Mouse (Mus musculus) c-Kit-positive CD71-negative TER-119-negative erythroid progenitor cells, embryonic 14.5 days (primary cell): ENCODE measurements at regions not wholly inside any gene's neighbourhood (a gene's known extent, or its start where the extent isn't known, plus 50 kb on each side); places are given as distances from the start of the nearest gene placed in this dataset.

Experiments
- DNase-seq: peaks from one replicate; pipeline ENCODE4 v3.0.0-alpha.2; 2013; ENCODE audit warnings: low read depth

DNA sequence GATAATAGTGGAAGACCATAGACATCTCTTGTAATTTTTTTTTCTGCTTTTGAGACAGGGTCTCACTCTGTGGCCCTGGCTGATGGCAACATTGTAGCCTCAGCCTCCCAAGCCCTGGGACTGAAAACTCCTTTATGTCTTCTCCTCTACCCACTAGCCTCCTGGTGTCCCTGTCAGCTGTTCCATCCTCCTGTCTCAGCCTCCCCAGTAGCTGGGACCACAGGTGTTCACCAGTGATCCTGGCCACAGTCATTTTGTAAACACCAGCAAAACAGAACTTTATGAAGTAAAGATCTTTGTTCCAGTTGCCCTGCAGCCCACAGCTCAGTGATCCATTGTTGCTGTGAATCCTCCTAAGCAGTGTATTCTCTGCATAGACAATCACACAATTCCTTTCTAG lies 129.9 kb upstream of the Eya4 start:
- DNase-seq: no peak

DNA sequence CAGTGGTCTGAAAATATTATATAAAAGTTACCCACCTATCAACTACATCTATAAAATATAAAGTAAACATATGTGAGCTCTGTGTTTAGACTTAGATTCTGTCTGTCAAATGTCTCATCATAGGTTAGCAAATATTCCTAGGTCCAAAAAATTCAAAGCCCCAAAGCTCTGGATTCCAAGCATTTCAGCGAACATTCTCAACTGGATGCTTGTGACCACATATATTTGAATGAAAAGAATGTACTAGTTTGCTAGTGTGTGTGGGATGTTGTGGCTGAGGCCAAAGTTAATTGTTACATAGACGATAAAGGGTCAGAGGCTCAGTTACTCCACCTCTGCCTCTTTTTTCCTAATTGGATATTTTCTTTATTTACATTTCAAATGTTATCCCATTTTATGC lies 128.3 kb upstream of the Eya4 start:
- no peak for DNase-seq

DNA sequence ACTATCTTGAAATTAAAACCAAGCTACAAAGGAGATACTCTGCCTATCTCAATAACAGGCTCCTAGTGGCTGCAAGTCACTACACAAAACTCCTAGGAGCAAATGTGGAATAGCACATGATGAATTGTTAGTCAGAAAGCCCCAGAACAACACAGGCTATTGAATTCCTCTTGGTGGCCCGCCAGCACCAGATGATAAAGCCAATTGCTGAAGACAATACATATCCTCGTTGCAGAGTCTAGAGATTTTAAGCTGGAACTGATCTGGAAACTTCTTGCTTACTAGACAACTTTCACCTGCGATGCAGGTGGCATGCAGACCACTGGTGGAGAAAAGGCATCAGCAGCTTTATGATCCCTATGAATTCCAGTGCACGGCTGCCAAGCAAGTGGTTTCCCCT lies 126.5 kb upstream of the Eya4 start:
- DNase-seq: no peak

DNA sequence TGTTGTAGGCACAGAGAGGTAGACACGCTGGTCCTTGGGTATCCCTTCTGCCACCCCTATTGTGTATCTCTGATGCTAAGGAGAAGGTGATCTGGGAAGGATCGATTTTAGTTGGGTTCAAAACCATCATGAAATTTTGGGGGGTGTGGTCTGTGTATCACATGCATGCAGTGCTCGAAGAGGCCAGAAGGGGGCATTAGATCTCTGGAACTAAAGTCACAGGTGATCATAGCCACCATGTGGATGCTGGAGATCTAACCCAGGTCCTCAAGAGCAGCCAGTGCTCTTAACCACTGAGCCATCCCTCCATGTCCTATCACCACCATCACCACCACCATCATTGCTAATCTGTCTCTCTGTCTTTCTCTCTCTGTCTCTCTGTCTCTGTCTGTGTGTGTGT lies 100.4 kb upstream of the Eya4 start:
- DNase-seq: no peak

DNA sequence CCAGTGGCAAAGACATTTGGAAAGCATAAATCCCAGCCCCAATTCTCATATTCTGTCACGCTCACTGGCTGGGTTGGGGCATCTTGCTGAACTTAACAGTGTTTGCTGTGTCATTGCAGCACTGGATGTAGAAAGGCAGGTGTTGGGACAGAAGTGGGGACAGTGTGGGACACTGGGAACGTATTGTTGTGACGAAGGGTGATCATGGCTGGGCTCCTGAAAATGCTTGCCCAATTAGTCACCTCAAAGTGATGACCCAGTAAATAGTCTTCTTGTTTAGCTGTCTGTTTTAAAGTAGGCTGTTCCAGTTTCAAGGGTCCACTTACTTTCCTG lies 100.0 kb upstream of the Eya4 start:
- no peak for DNase-seq

DNA sequence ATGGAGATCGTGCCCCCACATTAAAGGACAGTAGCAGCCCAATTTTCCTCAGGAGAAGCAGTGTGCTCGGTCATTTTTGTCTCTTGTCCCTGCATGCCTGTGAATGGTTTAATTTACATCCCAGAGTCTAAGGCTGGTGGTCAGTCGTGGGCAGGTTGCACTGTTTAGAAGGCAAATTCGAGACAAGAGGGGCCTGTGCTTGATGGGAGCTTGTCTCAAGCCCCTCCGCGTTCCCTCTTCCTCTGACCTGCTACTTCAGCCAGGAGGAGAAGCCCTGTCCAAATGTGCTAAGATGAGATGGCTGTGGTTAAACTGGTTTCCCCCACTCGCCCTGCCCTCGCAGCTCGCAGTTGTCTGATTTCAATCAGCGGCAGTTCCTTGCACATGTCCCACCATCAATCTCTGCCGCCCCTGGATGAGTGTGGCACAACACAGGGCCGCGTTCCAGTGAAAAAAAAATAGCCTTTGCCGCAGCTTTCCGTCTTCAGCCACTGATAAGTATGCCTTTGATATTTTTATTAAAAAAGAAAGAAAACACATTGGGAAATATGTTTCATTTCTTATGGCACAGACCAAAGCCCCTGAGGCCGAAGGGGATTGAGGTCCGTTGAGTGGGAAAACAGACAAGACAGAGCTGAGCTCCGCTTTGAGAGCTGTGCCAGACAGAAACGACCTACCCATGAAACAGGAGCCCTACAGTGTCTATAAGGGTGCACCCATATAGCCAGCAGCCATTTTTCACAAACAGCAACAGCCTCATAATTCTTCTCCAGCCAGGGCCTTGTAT lies 99.5 kb upstream of the Eya4 start:
- DNase-seq: no peak

DNA sequence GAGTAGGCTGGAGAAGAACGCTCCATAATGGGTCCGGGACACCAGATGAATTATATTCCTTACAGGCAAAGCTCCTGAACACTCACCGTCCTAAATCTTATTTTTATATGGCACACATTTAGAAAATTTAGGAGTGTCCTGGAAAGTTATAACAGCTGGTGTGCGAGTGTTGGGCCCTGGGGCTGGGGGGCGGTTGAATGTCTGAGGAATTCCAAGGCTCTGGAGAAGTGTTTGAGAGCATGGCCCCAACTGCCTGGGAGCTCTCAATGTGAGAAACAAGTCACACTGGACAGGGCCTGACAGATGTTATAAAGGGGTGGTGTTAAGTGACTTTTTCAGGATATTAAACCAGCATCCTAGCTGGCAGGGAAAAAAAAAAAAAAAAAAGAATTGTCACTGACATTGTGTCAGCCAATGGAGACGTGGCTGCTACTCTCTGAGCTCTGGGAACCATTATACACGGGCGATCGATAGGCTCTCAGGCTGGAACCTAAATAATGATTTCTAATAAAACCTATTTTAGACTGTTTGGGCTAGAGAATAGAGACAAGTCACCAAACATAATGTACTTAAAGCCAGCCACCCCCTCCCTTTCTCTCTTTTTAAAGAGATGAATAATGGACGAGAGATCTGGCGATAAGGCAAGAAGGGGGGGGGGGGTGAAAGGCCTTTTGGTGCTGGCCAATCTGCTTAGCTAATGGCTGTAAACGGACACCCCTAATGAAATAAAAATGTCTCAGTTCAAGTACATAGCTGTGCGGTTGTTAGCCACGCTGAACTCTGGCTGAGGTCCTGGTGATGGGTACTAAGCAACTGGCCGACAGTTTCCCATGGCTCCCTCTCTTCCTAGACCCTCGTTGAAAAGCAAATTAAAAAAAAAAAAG lies 98.6 kb upstream of the Eya4 start:
- no peak for DNase-seq

DNA sequence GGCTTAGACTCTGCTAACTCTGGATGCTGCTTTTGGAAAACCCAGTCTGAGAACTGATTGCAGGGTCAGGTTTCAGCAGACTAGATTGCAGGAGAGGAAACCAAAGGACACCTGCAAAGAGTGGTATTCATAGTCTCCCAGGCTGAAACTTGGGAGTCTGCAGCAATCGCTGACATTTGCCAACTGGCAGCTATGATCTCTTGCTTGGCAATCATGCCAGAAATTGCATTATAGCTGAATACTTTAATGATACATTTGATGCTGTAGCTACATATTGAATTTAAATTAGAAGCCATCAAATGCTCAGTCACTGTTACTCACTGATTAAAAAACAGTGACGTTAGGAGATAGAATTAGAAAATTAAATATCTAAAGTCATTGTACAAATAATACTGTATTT lies 79.8 kb upstream of the Eya4 start:
- DNase-seq: no peak

DNA sequence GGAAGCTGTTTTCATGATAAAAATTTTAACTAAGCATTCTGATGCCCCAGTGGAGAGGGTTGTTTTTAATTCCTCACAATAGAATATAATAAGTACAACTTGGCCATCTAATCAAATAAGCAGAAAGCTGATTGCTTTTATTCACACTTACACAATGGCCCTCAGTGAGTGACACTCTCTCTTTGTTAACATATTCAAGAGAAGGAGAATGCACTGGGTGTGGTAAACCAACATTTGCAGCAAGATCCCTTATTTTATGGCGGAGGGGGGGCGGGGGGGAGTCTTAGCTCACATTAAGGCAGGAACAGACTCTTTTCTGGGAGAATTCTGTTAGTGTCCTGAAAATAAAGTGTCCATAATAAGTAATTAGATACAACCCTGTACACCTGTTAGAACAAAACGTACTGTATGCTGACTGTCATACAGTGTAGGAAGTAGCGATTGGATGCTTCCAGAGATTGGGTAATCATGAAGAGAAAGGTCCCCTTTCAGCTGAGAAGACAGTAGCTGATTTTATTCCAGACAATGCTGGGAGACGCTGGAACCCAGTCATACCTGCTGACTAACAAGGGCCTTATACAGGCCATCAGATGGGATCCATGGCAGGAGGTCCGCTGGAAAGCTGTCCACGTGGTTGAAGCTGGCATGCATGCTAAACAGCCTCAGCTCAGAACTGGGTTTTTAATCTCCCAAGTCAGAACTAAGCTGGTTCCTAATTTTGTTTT lies 63.4 kb upstream of the Eya4 start:
- no peak for DNase-seq

DNA sequence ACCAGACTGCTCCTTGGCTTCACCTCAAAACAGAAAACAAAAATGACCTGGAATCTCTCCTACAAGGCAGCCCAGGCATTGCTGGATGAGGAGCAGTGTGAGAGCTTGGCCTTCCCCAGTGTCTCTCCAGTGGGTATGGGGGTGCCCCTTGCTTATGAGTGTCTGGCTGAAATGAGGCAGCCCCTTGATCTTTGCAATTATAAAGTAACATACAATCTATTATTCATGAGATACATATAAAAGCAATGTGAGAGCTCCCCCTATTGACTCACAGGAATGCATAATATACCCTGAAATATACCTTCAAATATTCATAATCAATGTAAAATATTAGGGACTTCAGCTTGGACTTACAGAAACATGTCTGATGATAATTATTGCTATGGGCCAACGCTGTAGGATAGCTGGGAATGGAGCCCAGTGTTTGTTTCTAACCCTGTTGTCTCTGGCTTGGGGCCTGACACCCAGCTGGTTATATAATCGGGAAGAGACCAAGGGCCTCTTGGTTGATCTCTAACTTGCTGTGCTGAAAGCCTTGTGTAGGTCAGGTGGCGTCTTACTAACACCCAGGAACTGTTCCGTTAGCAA lies 52.9 kb upstream of the Eya4 start:
- no peak for DNase-seq
